22 mouse cellular contexts compared by ENCODE assay signal in the genomic region with DNA sequence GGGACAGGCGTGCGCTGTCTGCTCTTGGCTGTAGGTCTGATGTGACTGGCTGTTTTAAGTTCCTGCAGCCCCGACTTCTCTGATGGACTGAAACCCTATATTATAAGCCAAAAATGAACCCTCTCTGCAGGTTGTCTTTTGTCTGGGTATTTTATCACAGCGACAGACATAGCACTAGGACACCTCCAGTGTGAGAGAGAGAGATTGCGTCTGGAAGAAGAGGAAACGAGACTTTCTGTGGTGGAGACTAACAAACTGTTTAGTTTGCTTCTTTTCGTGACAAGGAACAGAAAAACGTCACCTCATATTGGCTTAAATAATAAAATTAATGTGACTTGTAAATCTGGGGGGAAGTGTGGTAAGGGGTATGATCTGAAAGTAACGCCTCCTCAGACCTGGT. TPM values are rescaled to one million over a fixed set of nuclear protein-coding genes. Genes with fewer than 3 reads are reported as not detected.
DNase-seq lines count a peak whose midpoint lies in the region; ATAC-seq and TF ChIP-seq lines count a peak whose summit lies in the region.
"Had no signal": no experiment of that assay in that cellular context is flagged by ENCODE, and none has a peak within 500 bp of the region (broad histone marks: within the 10 kb centered on the region; RNA-seq: fewer than 3 reads in every experiment).

No protein-coding gene starts in this region.

- dilution Hi-C loops in CH12.LX (cut with MboI; ENCODE audit: extremely low pct_ligation_motif_present, extremely low pct_unique_long_range_greater_than_20kb, low sequenced_read_pairs): no loop called here

- H3K4me1 ChIP-seq in CH12.LX (ENCODE audit: control insufficient read depth in 1 of 2, insufficient read depth in 2 of 2): peaks cover 6 to 15% of the 10 kb centered on the region in 2 experiments

- DNase-seq in A20 (ENCODE audit: low read depth, low spot score) (peak; percentile 75), CH12.LX (ENCODE audit: extremely low read depth) (peak; percentile 39)
- DNase-seq in thymus, postnatal 0 days (ENCODE audit: low spot score): no peak
- DNase-seq in embryo, embryonic 11 days: no peak
- no peak for DNase-seq in cerebellum, postnatal 25 days
- DNase-seq: adrenal gland, adult 2 months; adrenal gland, postnatal 25 days; cerebellum, adult 11 months; cerebellum, adult 9-10 months; gastrocnemius, postnatal 10 days; heart, adult 2 months; heart, postnatal 14 days had no signal

- no peak overlapping the region for H3K9ac ChIP-seq in CH12.LX (ENCODE audit: insufficient read depth, low read depth)
- H3K9ac ChIP-seq: embryonic facial prominence, embryonic 12.5 days; forebrain, embryonic 15.5 days; heart, embryonic 15.5 days; hindbrain, embryonic 14.5 days; intestine, embryonic 15.5 days had no signal

- in situ Hi-C loops in CH12.LX (cut with MboI; ENCODE audit: low pct_ligation_motif_present, low pct_unique_long_range_greater_than_20kb, low sequenced_read_pairs): no loop called here

- peak; percentile 33 for ATAC-seq in common myeloid progenitor, adult 5-6 weeks (replicated peaks; ENCODE audit: low read depth, poor library complexity, severe bottlenecking)
- peak; percentile 18 for ATAC-seq in megakaryocyte progenitor cell, adult 5-6 weeks (replicated peaks; ENCODE audit: poor library complexity)
- ATAC-seq: CD4-positive, CD25-positive, alpha-beta regulatory T cell, adult 4 months; forebrain, embryonic 15.5 days; intestine, embryonic 15.5 days had no signal

- TF ChIP-seq EP300 in CH12.LX (IDR thresholded peaks at IDR 0.05; ENCODE audit: low read length): peak; percentile 79

- H3K4me2 ChIP-seq in CH12.LX (ENCODE audit: insufficient read depth, low read depth, poor library complexity, severe bottlenecking): peak overlapping the region; percentile 60
- H3K4me2 ChIP-seq: embryonic facial prominence, embryonic 12.5 days; forebrain, embryonic 15.5 days; heart, embryonic 11.5 days; heart, embryonic 15.5 days; hindbrain, embryonic 14.5 days; intestine, embryonic 15.5 days had no signal

- no peaks in the 10 kb centered on the region for H3K79me2 ChIP-seq in CH12.LX (replicated peaks; ENCODE audit: control insufficient read depth, extremely low read depth, insufficient read depth, poor library complexity, severe bottlenecking)

- no peak for TF ChIP-seq POLR2A in CH12.LX (IDR thresholded peaks at IDR 0.05; ENCODE audit: low read depth, low read length)

- no peak overlapping the region for H3K27ac ChIP-seq in CH12.LX (ENCODE audit: insufficient read depth, low read depth)
- H3K27ac ChIP-seq: embryonic facial prominence, embryonic 12.5 days; forebrain, embryonic 15.5 days; heart, adult 2 months; heart, embryonic 15.5 days; hindbrain, embryonic 10.5 days; hindbrain, embryonic 14.5 days; intestine, embryonic 15.5 days had no signal

- TF ChIP-seq CTCF in CH12.LX (conservative IDR thresholded peaks at IDR 0.05 in 1 of 2, IDR thresholded peaks at IDR 0.05 in 1 of 2; ENCODE audit: low read depth in 2 of 2, low read length in 2 of 2): no peak; a peak in 1 of 4 replicates

- H3K4me3 ChIP-seq in CH12.LX (replicated peaks in 1 of 3; ENCODE audit: low read depth in 2 of 3, low read length in 2 of 3, poor library complexity in 1 of 3): no peak overlapping the region
- H3K4me3 ChIP-seq: embryonic facial prominence, embryonic 12.5 days; forebrain, embryonic 15.5 days; heart, adult 2 months; heart, embryonic 15.5 days; hindbrain, embryonic 10.5 days; intestine, embryonic 15.5 days had no signal

- H3K27me3 ChIP-seq in CH12.LX (replicated peaks): peaks cover 14% of the 10 kb centered on the region
- H3K27me3 ChIP-seq: intestine, embryonic 15.5 days had no signal

- no peaks in the 10 kb centered on the region for H3K36me3 ChIP-seq in CH12.LX (replicated peaks in 1 of 2; ENCODE audit: control insufficient read depth in 1 of 2, insufficient read depth in 1 of 2, low read length in 1 of 2)
- H3K36me3 ChIP-seq: embryonic facial prominence, embryonic 12.5 days; forebrain, embryonic 15.5 days; heart, embryonic 15.5 days; hindbrain, embryonic 10.5 days; intestine, embryonic 15.5 days had no signal

- no peak; the same call in 1 of the 2 replicates for TF ChIP-seq RAD21 in CH12.LX (IDR thresholded peaks at IDR 0.05; ENCODE audit: low read depth, low read length)

- H3K9me3 ChIP-seq in CH12.LX (replicated peaks; ENCODE audit: low read length): no peaks in the 10 kb centered on the region
- H3K9me3 ChIP-seq: embryonic facial prominence, embryonic 12.5 days; forebrain, embryonic 15.5 days; heart, embryonic 15.5 days; hindbrain, embryonic 10.5 days; intestine, embryonic 15.5 days had no signal

TF ChIP-seq in CH12.LX, 34 proteins besides CTCF, POLR2A, EP300 and RAD21:
- TF ChIP-seq IRF4 (IDR thresholded peaks at IDR 0.05; ENCODE audit: low read depth, low read length): peak; percentile 83
- 0 out of 2 replicates have a peak, but pooled peaks have one; percentile 54 for TF ChIP-seq TBP (conservative IDR thresholded peaks at IDR 0.05; ENCODE audit: low read depth, low read length)
- TF ChIP-seq ETS1 (conservative IDR thresholded peaks at IDR 0.05; ENCODE audit: low read depth, low read length): 0 out of 2 replicates have a peak, but pooled peaks have one; percentile 16
- peak; percentile 22; the same call in 1 of the 2 replicates for TF ChIP-seq BHLHE40 (IDR thresholded peaks at IDR 0.05; ENCODE audit: low read depth, low read length)
- no peak for TF ChIP-seq CHD2 (IDR thresholded peaks at IDR 0.05; ENCODE audit: low read length)
TF ChIP-seq in CH12.LX: peak in this region for 4.

RNA-seq across cellular contexts. Expression of a gene that starts 4.1 kb away (rescaled TPM):
- total RNA-seq in CH12.LX (2012; rRNA removed) (6.1 and 9.7 TPM in 2 replicates), CH12.LX (2014; rRNA removed) (12.7 and 14.5 TPM in 2 replicates)
- polyA plus RNA-seq in CH12.LX (2012; ENCODE audit: insufficient read length, low read depth): 15.9 TPM in 2 replicates
- 8.6 and 12.7 TPM in 2 replicates for total RNA-seq in common myeloid progenitor, adult 5-6 weeks (2017)
- total RNA-seq in megakaryocyte progenitor cell, adult 5-6 weeks (2015): 51.9 and 59.3 TPM in 2 replicates
- 42.9 and 44.3 TPM in 2 replicates for total RNA-seq in megakaryocyte progenitor cell, adult 5-6 weeks (2017)
- 33.9 and 38.5 TPM in 2 replicates for polyA plus RNA-seq in thymus, postnatal 0 days (2015; fragmentation: Nextera tagmentation; extraction: Ambion mirVana)

RNA-seq across cellular contexts. Expression of a gene that starts 17.1 kb away (rescaled TPM):
- 1.1 and 1.8 TPM in 2 replicates for total RNA-seq in CH12.LX (2012; rRNA removed)
- 0.97 and 1.2 TPM in 2 replicates for total RNA-seq in CH12.LX (2014; rRNA removed)
- polyA plus RNA-seq in CH12.LX (2012; ENCODE audit: insufficient read length, low read depth): 0.47 and 0.55 TPM in 2 replicates
- total RNA-seq in common myeloid progenitor, adult 5-6 weeks (2017): 7.4 and 12.7 TPM in 2 replicates
- 2.3 and 3.9 TPM in 2 replicates for total RNA-seq in megakaryocyte progenitor cell, adult 5-6 weeks (2015)
- total RNA-seq in megakaryocyte progenitor cell, adult 5-6 weeks (2017): 4.1 and 5.7 TPM in 2 replicates
- 2.3 and 3.3 TPM in 2 replicates for polyA plus RNA-seq in thymus, postnatal 0 days (2015; fragmentation: Nextera tagmentation; extraction: Ambion mirVana)

RNA-seq across cellular contexts. Expression of a gene that starts 45.1 kb away (rescaled TPM):
- 517 and 601 TPM in 2 replicates for total RNA-seq in CH12.LX (2012; rRNA removed)
- 347 and 356 TPM in 2 replicates for total RNA-seq in CH12.LX (2014; rRNA removed)
- 722 and 821 TPM in 2 replicates for polyA plus RNA-seq in CH12.LX (2012; ENCODE audit: insufficient read length, low read depth)
- total RNA-seq in common myeloid progenitor, adult 5-6 weeks (2017): 233 and 304 TPM in 2 replicates
- 148 and 162 TPM in 2 replicates for total RNA-seq in megakaryocyte progenitor cell, adult 5-6 weeks (2015)
- 438 and 506 TPM in 2 replicates for total RNA-seq in megakaryocyte progenitor cell, adult 5-6 weeks (2017)
- 125 and 133 TPM in 2 replicates for polyA plus RNA-seq in thymus, postnatal 0 days (2015; fragmentation: Nextera tagmentation; extraction: Ambion mirVana)

RNA-seq across cellular contexts. Expression of a gene that starts 45.6 kb away (rescaled TPM):
- 126 and 152 TPM in 2 replicates for total RNA-seq in CH12.LX (2012; rRNA removed)
- 206 and 235 TPM in 2 replicates for total RNA-seq in CH12.LX (2014; rRNA removed)
- 237 and 271 TPM in 2 replicates for polyA plus RNA-seq in CH12.LX (2012; ENCODE audit: insufficient read length, low read depth)
- 241 and 272 TPM in 2 replicates for total RNA-seq in common myeloid progenitor, adult 5-6 weeks (2017)
- 332 and 375 TPM in 2 replicates for total RNA-seq in megakaryocyte progenitor cell, adult 5-6 weeks (2015)
- total RNA-seq in megakaryocyte progenitor cell, adult 5-6 weeks (2017): 178 and 233 TPM in 2 replicates
- 132 and 172 TPM in 2 replicates for polyA plus RNA-seq in thymus, postnatal 0 days (2015; fragmentation: Nextera tagmentation; extraction: Ambion mirVana)

RNA-seq across cellular contexts. Expression of a gene that starts 54.8 kb away (rescaled TPM):
- total RNA-seq in CH12.LX (2012; rRNA removed): 26.3 and 36.1 TPM in 2 replicates
- total RNA-seq in CH12.LX (2014; rRNA removed): 29.6 and 32.1 TPM in 2 replicates
- polyA plus RNA-seq in CH12.LX (2012; ENCODE audit: insufficient read length, low read depth): 38.8 and 39.2 TPM in 2 replicates
- 6.1 and 6.7 TPM in 2 replicates for total RNA-seq in common myeloid progenitor, adult 5-6 weeks (2017)
- 17.4 and 20.3 TPM in 2 replicates for total RNA-seq in megakaryocyte progenitor cell, adult 5-6 weeks (2015)
- 14.1 and 16.0 TPM in 2 replicates for total RNA-seq in megakaryocyte progenitor cell, adult 5-6 weeks (2017)
- polyA plus RNA-seq in thymus, postnatal 0 days (2015; fragmentation: Nextera tagmentation; extraction: Ambion mirVana): 38.1 and 41.6 TPM in 2 replicates

Comparison
In these comparisons a context has a peak if more than half of its experiments do, and no peak if none do; other contexts are left out.
1. DNase-seq: peak in A20 (single experiment) and CH12.LX (single experiment); none in thymus, postnatal 0 days (single experiment), embryo, embryonic 11 days (single experiment) and cerebellum, postnatal 25 days (0 of 2).